Mouse (Mus musculus): ENCODE data around the gene Myo1g. TPM values are rescaled to one million over a fixed set of nuclear protein-coding genes. Genes with fewer than 3 reads are reported as not detected.

Gene Myo1g
- 0.48 and 1.3 TPM in 2 replicates for total RNA-seq (2021)
- long read RNA-seq, result 0 reads

GRCm38 (mm10) chr11:6520507-6521173, at the start of gene Myo1g:
Gene Myo1g, minus strand, starts transcription at chr11:6520965.
- DNase-seq, result no peak

DNA sequence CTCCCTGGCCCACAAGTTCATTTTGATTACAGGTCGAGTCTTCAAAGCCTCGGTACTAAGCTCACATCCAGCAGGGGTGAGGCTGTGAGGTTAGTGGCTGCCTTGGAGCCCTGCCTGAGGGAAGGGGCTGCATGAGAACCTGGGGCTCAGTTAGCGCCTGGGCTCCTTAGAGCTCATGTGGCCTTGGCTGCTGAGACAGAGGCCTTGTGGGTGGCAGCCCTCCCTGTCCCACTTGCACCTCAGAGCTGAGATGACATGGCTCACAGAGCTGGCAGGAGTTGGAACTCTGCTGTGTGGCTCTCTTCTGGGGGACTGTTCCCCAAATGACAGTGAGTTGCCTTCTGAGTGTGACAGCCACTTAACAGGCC, 48.6 kb upstream of the Myo1g start:
- peak; percentile 35 for DNase-seq

DNA sequence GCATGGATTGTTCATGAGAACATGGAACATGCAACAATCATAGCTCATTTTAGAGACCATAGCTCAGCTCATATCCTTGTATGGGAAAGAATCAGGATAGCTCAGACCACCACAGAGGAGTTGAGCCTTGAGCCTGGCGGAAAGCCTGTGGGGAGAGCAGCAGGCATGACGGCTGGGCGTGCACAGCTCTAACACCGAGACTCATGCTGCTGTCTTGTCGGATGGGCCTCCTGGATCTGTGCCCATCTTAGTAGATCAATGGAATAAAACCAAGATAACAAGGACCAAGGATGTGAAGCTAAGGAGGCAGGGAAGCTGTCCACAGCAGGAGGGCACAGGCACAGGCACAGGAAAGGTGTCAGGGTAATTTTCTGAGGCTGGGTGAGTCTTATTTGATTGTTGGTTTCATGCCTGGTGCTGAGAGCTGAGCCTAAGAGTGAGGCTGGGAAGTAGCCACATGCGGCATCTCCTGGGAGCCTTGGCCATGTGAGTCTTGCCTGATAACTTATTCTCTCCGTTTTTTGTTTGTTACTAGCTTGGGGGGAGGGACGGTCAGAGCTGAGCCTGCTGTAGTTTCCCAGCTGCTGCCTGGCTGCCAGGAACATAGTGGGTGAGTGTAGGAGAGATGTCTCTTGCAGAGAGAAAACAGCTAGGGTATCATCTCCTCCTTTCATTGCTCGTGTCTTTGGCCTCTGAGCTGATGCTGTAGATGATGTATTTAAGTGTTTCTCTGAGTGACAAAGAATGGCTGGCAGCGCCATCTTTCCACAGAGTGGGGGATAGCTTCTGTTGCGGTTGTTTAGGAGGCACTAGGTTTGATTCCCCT, 48.0 kb upstream of the Myo1g start:
- no peak for DNase-seq

- DNase-seq, result no peak
These were observed 47.2 kb upstream of the Myo1g start for GRCm38 (mm10) chr11:6567951-6568350.

- DNase-seq, result no peak
These were observed 45.7 kb upstream of the Myo1g start for GRCm38 (mm10) chr11:6566496-6566895.

DNA sequence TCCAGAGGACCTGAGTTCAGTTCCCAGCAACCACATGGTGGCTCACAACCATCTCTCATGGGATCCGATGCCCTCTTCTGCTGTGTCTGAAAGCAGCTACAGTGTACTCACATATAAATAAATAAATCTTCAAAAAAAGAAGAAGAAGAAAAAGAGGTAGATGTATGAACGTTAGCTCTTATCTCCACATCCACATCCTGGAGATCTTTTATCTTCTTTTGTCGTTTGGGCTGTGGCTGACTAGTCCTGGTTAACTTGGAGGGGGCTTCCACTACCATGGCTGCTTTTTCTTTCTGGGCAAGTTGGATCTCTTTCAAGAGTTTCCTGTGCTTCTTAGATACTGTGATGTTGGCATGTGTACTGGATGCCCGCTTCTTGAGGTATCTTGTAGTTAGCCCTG, 42.4 kb upstream of the Myo1g start:
- DNase-seq, result no peak

DNA sequence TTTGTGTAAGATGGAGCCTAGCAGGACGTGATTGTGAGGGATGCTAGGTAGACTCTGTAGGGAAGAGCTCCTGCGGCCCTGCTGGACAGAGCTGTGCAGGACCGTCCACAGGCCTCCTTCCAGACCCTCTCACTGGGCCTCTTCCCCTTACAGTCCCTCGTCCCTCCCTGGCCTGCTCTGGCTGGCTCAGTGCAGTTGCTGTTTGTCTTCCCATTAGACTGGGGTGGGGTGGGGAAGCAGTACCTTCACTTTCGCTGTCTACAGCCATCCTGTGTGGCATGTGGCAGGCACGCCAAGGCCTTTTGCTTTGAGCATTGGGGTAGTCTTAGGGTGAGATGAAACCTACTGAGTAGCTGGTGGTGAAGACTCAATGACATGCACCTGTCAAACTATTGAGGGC, 41.6 kb upstream of the Myo1g start:
- no peak for DNase-seq

- no peak for DNase-seq
These were observed 40.7 kb upstream of the Myo1g start for GRCm38 (mm10) chr11:6561474-6561873.

- DNase-seq, result no peak
These were observed 40.0 kb upstream of the Myo1g start for GRCm38 (mm10) chr11:6560655-6561360.

- no peak for DNase-seq
These were observed 39.2 kb upstream of the Myo1g start for GRCm38 (mm10) chr11:6559996-6560395.

GRCm38 (mm10) chr11:6558234-6558633, 37.5 kb upstream of the Myo1g start:
- no peak for DNase-seq

DNA sequence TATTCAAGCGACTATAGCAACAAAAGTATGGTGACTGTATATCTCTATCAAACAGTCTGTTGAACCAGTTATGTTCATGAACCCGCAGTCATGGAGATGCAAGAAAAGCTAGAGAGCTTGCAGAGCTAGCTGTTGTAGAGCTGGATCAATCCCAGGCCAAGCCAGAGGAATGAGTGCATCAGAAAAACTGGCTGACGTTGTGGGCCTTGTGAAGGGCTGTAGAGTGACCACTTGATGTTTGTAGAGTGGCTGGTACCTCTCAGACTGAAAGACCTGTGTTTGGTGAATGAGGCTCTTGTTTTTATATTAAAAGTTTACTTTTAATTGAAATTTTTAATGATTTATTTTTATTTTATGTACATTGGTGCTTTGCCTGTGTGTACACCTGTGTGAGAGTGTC, 29.4 kb upstream of the Myo1g start:
- no peak for DNase-seq

DNA sequence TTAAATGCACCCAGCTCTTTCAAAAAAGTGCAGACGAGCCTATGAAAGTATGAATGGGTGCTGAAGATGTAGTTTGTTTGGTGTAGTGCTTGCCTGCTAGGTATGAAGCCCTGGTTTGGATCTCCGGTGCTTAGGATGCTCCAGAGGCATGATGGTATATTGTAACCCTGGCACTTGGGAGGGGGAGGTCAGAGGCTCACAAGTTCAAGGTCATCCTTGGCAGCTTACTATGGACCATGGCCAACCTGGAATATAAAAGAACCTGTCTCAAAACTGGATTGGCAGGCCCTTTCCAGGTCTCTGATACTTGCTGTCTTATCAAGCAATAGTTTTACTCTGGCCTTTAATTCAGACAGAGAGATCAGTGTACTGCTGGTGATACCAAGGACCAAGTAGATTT, 29.0 kb upstream of the Myo1g start:
- DNase-seq, result no peak

GRCm38 (mm10) chr11:6547696-6548325, 27.0 kb upstream of the Myo1g start:
- no peak for DNase-seq

DNA sequence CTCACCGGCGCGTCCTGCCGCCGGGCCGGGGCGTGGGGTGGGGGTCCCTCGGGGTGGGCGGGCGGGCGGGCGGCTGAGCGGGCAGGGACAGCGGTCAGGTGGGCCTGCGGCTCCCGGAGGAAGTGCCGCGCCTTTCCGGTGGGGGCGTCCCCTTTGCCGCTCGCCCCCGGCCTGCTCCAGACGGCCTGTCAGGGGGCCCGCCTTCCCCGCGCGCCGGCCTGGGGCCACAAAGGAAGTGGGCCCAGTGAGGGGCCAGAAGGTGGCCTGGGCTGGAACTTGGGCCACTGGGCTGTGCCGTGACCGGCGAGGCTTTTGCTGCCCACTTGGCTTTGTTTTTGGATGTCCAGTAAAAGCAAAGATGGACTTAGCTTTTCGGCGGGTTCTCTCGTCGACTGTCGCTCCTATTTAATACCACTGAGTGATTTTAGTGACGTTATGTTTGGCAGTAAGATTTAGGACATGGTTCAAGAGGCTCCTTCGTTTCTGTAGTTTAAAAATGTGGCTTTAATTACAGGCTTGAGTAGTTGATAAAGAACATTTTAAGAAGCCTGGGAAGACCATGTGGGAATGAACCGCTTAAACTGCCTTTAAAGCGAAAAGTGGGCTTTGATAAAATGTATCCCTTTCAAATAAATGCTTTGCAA, 26.4 kb upstream of the Myo1g start:
- peak; percentile 72 for DNase-seq

- DNase-seq, result peak; percentile 99
These were observed 25.6 kb upstream of the Myo1g start, which contains the start of gene Ccm2 for GRCm38 (mm10) chr11:6546205-6547013. Gene Ccm2, plus strand, starts transcription at chr11:6546887.

- DNase-seq, result no peak
These were observed 25.1 kb upstream of the Myo1g start for GRCm38 (mm10) chr11:6545857-6546192.

- no peak for DNase-seq
These were observed 24.6 kb upstream of the Myo1g start for GRCm38 (mm10) chr11:6545186-6545856.

DNA sequence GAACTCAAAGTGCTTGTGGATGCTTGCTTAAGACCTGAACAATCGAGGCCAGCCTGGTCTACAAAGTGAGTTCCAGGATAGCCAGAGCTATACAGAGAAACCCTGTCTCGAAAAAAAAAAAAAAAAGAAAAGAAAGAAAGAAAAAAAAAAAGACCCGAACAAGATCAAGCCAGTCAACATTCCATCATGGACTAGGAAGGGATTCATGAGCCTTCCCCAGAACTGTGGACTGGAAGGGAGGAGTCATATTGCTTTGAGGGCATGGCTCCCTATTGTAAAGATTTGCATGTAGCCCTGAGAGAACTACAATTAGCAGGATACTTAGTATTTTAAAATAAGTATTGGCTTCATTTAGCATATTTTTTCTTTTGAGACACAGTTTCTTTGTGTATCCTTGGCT, 23.9 kb upstream of the Myo1g start:
- no peak for DNase-seq

DNA sequence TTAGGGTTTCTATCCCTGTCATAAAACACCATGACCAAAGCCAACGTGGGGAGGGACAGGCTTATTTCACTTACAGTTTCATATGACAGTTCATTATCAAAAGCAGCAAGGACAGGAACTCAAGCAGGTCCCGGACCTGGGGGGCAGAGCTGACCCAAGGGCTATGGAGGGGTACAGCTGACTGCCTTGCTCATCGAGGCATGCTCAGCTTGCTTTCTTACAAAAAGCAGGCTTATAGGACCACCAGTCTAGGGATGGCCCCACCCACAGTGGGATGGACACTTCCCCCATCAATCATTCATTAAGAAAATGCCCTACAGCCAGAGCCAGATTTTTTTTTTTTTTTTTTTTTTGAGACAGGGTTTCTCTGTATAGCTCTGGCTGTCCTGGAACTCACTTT, 10.0 kb upstream of the Myo1g start:
- no peak for DNase-seq

DNA sequence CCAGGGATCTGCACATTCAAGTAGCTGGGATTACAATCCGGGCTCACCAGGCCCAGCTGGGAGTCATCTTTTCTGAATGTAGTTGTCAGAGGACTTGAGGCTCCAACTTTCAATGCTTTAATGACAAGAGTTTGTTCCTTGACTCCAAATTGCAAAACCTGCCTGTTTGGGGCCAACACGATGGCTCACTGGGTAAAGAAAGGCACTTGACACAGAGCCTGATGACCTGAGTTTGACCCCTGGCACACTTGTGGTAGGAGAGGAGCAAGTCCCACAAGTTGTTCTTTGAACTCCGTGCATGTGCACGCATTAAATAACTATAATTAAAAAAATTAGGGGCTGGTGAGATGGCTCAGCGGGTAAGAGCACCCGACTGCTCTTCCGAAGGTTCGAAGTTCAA, 9.2 kb upstream of the Myo1g start:
- no peak for DNase-seq
